7 mouse cellular contexts compared by ENCODE assay signal in genomic region chr4:154864271-154864771, GRCm38 (mm10). TPM values are rescaled to one million over a fixed set of nuclear protein-coding genes. Genes with fewer than 3 reads are reported as not detected.
DNase-seq lines count a peak whose midpoint lies in the region; ATAC-seq and TF ChIP-seq lines count a peak whose summit lies in the region.

No protein-coding gene starts in this region.

- peak overlapping the region; percentile 73 for H3K4me2 ChIP-seq in heart, embryonic 13.5 days
- H3K4me2 ChIP-seq in kidney, postnatal 0 days (ENCODE audit: low read length) = peak overlapping the region; percentile 63

- peak; percentile 56; the same call in 1 of the 2 replicates for ATAC-seq in heart, embryonic 13.5 days (ENCODE audit: extremely low read depth, insufficient number of reproducible peaks, low FRiP score, low TSS enrichment)
- ATAC-seq in kidney, postnatal 0 days (replicated peaks; ENCODE audit: low FRiP score, low read depth) = peak; percentile 91
- peak; percentile 76 for ATAC-seq in monocyte, adult 5-6 weeks (replicated peaks; ENCODE audit: insufficient number of reproducible peaks, low FRiP score, low TSS enrichment, poor library complexity, severe bottlenecking)

- H3K4me3 ChIP-seq in erythroblast, embryonic 14.5 days (replicated peaks) = peak overlapping the region; percentile 54
- peak overlapping the region; percentile 54 for H3K4me3 ChIP-seq in heart, embryonic 13.5 days
- peak overlapping the region; percentile 33 for H3K4me3 ChIP-seq in kidney, postnatal 0 days (replicated peaks; ENCODE audit: low read depth, low read length)
- peak overlapping the region; percentile 45 for H3K4me3 ChIP-seq in liver, adult 2 months (ENCODE audit: insufficient read depth, low read depth, low read length)

- peak overlapping the region; percentile 82 for H3K9ac ChIP-seq in heart, embryonic 13.5 days
- H3K9ac ChIP-seq in kidney, postnatal 0 days (ENCODE audit: low read depth, low read length) = peak overlapping the region; percentile 54
- H3K9ac ChIP-seq in liver, adult 2 months (ENCODE audit: low read depth, low read length) = peak overlapping the region; percentile 55

- peak; percentile 60 for TF ChIP-seq CTCF in brain, embryonic 14.5 days (IDR thresholded peaks at IDR 0.05; ENCODE audit: borderline replicate concordance, extremely low read depth, insufficient read depth, insufficient read length)
- TF ChIP-seq CTCF in kidney, postnatal 0 days (IDR thresholded peaks at IDR 0.05; ENCODE audit: low read depth) = peak; percentile 26; the same call in 1 of the 2 replicates
- peak; percentile 67 for TF ChIP-seq CTCF in liver, adult 2 months (IDR thresholded peaks at IDR 0.05; ENCODE audit: low read depth, low read length)

- H3K27me3 ChIP-seq in erythroblast, embryonic 14.5 days (ENCODE audit: control insufficient read depth) = peaks cover 1% of the 10 kb centered on the region
- peaks cover 38% of the 10 kb centered on the region for H3K27me3 ChIP-seq in heart, embryonic 13.5 days (replicated peaks)
- H3K27me3 ChIP-seq in kidney, postnatal 0 days (ENCODE audit: insufficient read depth, low read length) = no peaks in the 10 kb centered on the region
- H3K27me3 ChIP-seq in liver, adult 2 months (ENCODE audit: control insufficient read depth, insufficient read depth, low read length) = no peaks in the 10 kb centered on the region

- peak overlapping the region; percentile 80 for H3K27ac ChIP-seq in heart, embryonic 13.5 days (replicated peaks)
- H3K27ac ChIP-seq in kidney, postnatal 0 days = peak overlapping the region; percentile 47; the same call in 1 of the 2 replicates
- H3K27ac ChIP-seq in liver, adult 2 months (replicated peaks; ENCODE audit: insufficient read depth, low read depth, low read length) = no peak overlapping the region

- no peaks in the 10 kb centered on the region for H3K9me3 ChIP-seq in erythroblast, embryonic 14.5 days (ENCODE audit: control insufficient read depth, low read length)
- no peaks in the 10 kb centered on the region for H3K9me3 ChIP-seq in heart, embryonic 13.5 days
- no peaks in the 10 kb centered on the region for H3K9me3 ChIP-seq in kidney, postnatal 0 days (replicated peaks; ENCODE audit: low read length)

- peak; percentile 97 for DNase-seq in brain, embryonic 14.5 days (ENCODE audit: low read depth)
- DNase-seq in kidney, postnatal 0 days (ENCODE audit: low spot score) = peak; percentile 95
- peak; percentile 73 for DNase-seq in liver, adult 2 months (ENCODE audit: extremely low read depth, low read depth, low spot score)
- DNase-seq in spleen, postnatal 4 days (ENCODE audit: low spot score in 2 of 2) = peak; percentile 81 to 90

- H3K36me3 ChIP-seq in erythroblast, embryonic 14.5 days (ENCODE audit: control insufficient read depth) = no peaks in the 10 kb centered on the region
- no peaks in the 10 kb centered on the region for H3K36me3 ChIP-seq in heart, embryonic 13.5 days
- no peaks in the 10 kb centered on the region for H3K36me3 ChIP-seq in kidney, postnatal 0 days (ENCODE audit: insufficient read depth, low read length)
- no peaks in the 10 kb centered on the region for H3K36me3 ChIP-seq in liver, adult 2 months (ENCODE audit: control insufficient read depth, insufficient read depth, low read length)

- WGBS in heart, embryonic 13.5 days = 1% methylated on average over 18 of the region's 18 CpGs
- WGBS in kidney, postnatal 0 days = under 1% methylated on average over 18 of the region's 18 CpGs
- under 1% methylated on average over 18 of the region's 18 CpGs for WGBS in liver, adult 2 months

- H3K4me1 ChIP-seq in erythroblast, embryonic 14.5 days (ENCODE audit: control insufficient read depth) = peaks cover 16% of the 10 kb centered on the region
- peaks cover 11% of the 10 kb centered on the region for H3K4me1 ChIP-seq in heart, embryonic 13.5 days
- H3K4me1 ChIP-seq in kidney, postnatal 0 days (replicated peaks; ENCODE audit: insufficient read depth, low read length) = no peaks in the 10 kb centered on the region; the same call in 1 of the 2 replicates
- peaks cover 2% of the 10 kb centered on the region for H3K4me1 ChIP-seq in liver, adult 2 months (ENCODE audit: control insufficient read depth, insufficient read depth, low read length)

- peak; percentile 50; the same call in 1 of the 2 replicates for TF ChIP-seq POLR2A in brain, embryonic 14.5 days (IDR thresholded peaks at IDR 0.05; ENCODE audit: borderline replicate concordance, extremely low read depth, insufficient read depth, insufficient read length, poor library complexity, severe bottlenecking)
- no peak for TF ChIP-seq POLR2A in liver, adult 2 months (IDR thresholded peaks at IDR 0.05; ENCODE audit: extremely low read depth, insufficient read depth, low read length)

- no peaks in the 10 kb centered on the region for H3K79me2 ChIP-seq in liver, adult 2 months (ENCODE audit: control insufficient read depth, insufficient read depth, low read length)

RNA-seq across cellular contexts. Expression of gene Mmel1, which starts 5.1 kb away (rescaled TPM):
- 0.29 and 0.30 TPM in 2 replicates for polyA plus RNA-seq in brain, embryonic 14.5 days (2012; rRNA removed)
- polyA plus RNA-seq in erythroblast, embryonic 14.5 days (2012) = 0.17 and 0.27 TPM in 2 replicates
- 0.51 and 0.64 TPM in 2 replicates for polyA plus RNA-seq in heart, embryonic 13.5 days (2015; fragmentation: Nextera tagmentation; extraction: Ambion mirVana)
- polyA plus RNA-seq in kidney, postnatal 0 days (2015; fragmentation: Nextera tagmentation; extraction: Ambion mirVana) = not detected in 2 replicates
- 0.07 TPM in 1 of 2 replicates, not detected in the other for total RNA-seq in liver, adult 2 months (2014; rRNA removed)
- 0.04 TPM in 1 of 2 replicates, not detected in the other for polyA plus RNA-seq in liver, adult 2 months (2012; rRNA removed)
- 0.29 to 0.39 TPM in 2 of 3 replicates, not detected in the other for total RNA-seq in monocyte, adult 5-6 weeks (2017)

RNA-seq across cellular contexts. Expression of gene Ttc34, which starts 27.1 kb away (rescaled TPM):
- 0.50 and 1.00 TPM in 2 replicates for polyA plus RNA-seq in brain, embryonic 14.5 days (2012; rRNA removed)
- not detected in 2 replicates for polyA plus RNA-seq in erythroblast, embryonic 14.5 days (2012)
- polyA plus RNA-seq in heart, embryonic 13.5 days (2015; fragmentation: Nextera tagmentation; extraction: Ambion mirVana) = 0.57 TPM in 2 replicates
- polyA plus RNA-seq in kidney, postnatal 0 days (2015; fragmentation: Nextera tagmentation; extraction: Ambion mirVana) = 0.30 and 0.34 TPM in 2 replicates
- total RNA-seq in liver, adult 2 months (2014; rRNA removed) = not detected in 2 replicates
- polyA plus RNA-seq in liver, adult 2 months (2012; rRNA removed) = 0.05 TPM in 1 of 2 replicates, not detected in the other
- not detected in 3 replicates for total RNA-seq in monocyte, adult 5-6 weeks (2017)

RNA-seq across cellular contexts. Expression of gene Fam213b, which starts 34.6 kb away (rescaled TPM):
- 28.9 and 30.7 TPM in 2 replicates for polyA plus RNA-seq in brain, embryonic 14.5 days (2012; rRNA removed)
- 0.21 and 0.47 TPM in 2 replicates for polyA plus RNA-seq in erythroblast, embryonic 14.5 days (2012)
- 42.5 and 48.8 TPM in 2 replicates for polyA plus RNA-seq in heart, embryonic 13.5 days (2015; fragmentation: Nextera tagmentation; extraction: Ambion mirVana)
- 40.6 and 42.0 TPM in 2 replicates for polyA plus RNA-seq in kidney, postnatal 0 days (2015; fragmentation: Nextera tagmentation; extraction: Ambion mirVana)
- total RNA-seq in liver, adult 2 months (2014; rRNA removed) = 14.8 and 15.2 TPM in 2 replicates
- 23.3 and 35.3 TPM in 2 replicates for polyA plus RNA-seq in liver, adult 2 months (2012; rRNA removed)
- 3.1 to 3.5 TPM (median 3.3 TPM) in 3 replicates for total RNA-seq in monocyte, adult 5-6 weeks (2017)

Comparison
In these comparisons a context has a peak if more than half of its experiments do, and no peak if none do; other contexts are left out.
1. RNA of gene Fam213b, which starts 34.6 kb away (polyA plus RNA-seq): 42.5 to 48.8 TPM in heart, embryonic 13.5 days, 40.6 to 42.0 TPM in kidney, postnatal 0 days, 23.3 to 35.3 TPM in liver, adult 2 months and 28.9 to 30.7 TPM in brain, embryonic 14.5 days; 0.21 to 0.47 TPM in erythroblast, embryonic 14.5 days; every median in the first group is over 10 times any median in the second.
2. Peak in every context shown above with its lines, with median percentiles within 50 percentile points of each other: DNase-seq, CTCF ChIP-seq, H3K4me3 ChIP-seq, ATAC-seq and H3K9ac ChIP-seq.